Mouse (Mus musculus): ENCODE measurements at regions not wholly inside any gene's neighbourhood (a gene's known extent, or its start where the extent isn't known, plus 50 kb on each side); places are given as distances from the start of the nearest gene placed in this dataset.

DNA sequence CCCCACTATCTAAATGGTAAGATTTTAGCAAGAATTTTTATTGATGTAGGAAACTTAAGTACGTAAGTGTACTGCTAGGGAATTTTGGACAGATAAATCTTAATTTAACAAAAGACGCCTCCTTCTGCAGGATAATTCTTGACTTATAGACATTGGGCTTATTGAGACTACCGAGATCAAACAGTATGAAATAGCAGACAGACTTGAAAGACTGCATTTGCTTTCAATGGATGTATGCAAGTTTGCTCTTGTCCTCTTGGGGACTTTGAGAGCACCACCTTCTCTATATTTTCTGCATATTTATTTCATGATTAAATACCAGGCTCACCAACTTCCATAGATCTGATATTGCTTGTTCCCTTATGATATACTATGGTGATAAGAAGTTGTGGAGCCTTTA is 92.8 kb upstream of the 1700056E22Rik start:
- H3K4me2 ChIP-seq (ENCODE audit: low read depth), result no peak overlapping the region
- no peaks in the 10 kb centered on the region for H3K36me3 ChIP-seq (ENCODE audit: control insufficient read depth, insufficient read depth, low read length)
- no peaks in the 10 kb centered on the region for H3K9me3 ChIP-seq (ENCODE audit: control insufficient read depth, low read length)
- no peaks in the 10 kb centered on the region for H3K4me1 ChIP-seq (ENCODE audit: control insufficient read depth, insufficient read depth, low read length)
- H3K27ac ChIP-seq (ENCODE audit: low read depth, low read length), result no peak overlapping the region
- 90% methylated on average over 3 of the region's 3 CpGs for WGBS
- DNase-seq (ENCODE audit: low spot score) (no peak), ATAC-seq (ENCODE audit: insufficient read depth, low FRiP score, low TSS enrichment) (no peak)
- no peaks in the 10 kb centered on the region for H3K27me3 ChIP-seq (ENCODE audit: control insufficient read depth, insufficient read depth, low read length)
- no peak overlapping the region for H3K9ac ChIP-seq (ENCODE audit: low read length)
- no peak overlapping the region for H3K4me3 ChIP-seq (ENCODE audit: low read depth, low read length)
